Mouse (Mus musculus): ENCODE data around the gene Fars2.

- TF ChIP-seq CTCF (IDR thresholded peaks at IDR 0.05; ENCODE audit: low read depth, low read length) (no peak), TAL1 (conservative IDR thresholded peaks at IDR 0.05; ENCODE audit: low read depth, low read length) (no peak), GATA1 (IDR thresholded peaks at IDR 0.05; ENCODE audit: borderline replicate concordance, low read length) (no peak), POLR2AphosphoS5 (IDR thresholded peaks at IDR 0.05; ENCODE audit: insufficient replicate concordance, low read depth, low read length) (no peak), GATA2 (IDR thresholded peaks at IDR 0.05; ENCODE audit: borderline replicate concordance, low read depth, low read length) (no peak)
These were observed 386.3 kb downstream of the Fars2 start for GRCm38 (mm10) chr13:36503551-36503950.
